Mouse (Mus musculus) ES-E14 (cell line): Measurements from ENCODE around the gene Rpf1.

Experiments used
- CHD2 ChIP-seq: IDR thresholded peaks from 2 replicates; pipeline ENCODE4 v1.6.1; 2014; ENCODE audit warnings: mild to moderate bottlenecking, low read depth, low read length, inconsistent platforms
- HCFC1 ChIP-seq: IDR thresholded peaks from 2 replicates; pipeline ENCODE4 v1.6.1; 2012; ENCODE audit warnings: low read length, inconsistent platforms, borderline replicate concordance; ENCODE audit not compliant: insufficient read depth
- MAFK ChIP-seq: IDR thresholded peaks from 2 replicates; pipeline ENCODE4 v1.6.1; 2014; ENCODE audit warnings: mild to moderate bottlenecking, low read depth, low read length, inconsistent platforms; ENCODE audit not compliant: insufficient read depth
- ZNF384 ChIP-seq: IDR thresholded peaks from 2 replicates; pipeline ENCODE4 v1.6.1; 2012; ENCODE audit warnings: low read depth, low read length, inconsistent platforms

- TF ChIP-seq CHD2 (no peak), ZNF384 (no peak), HCFC1 (no peak), MAFK (no peak)
Measured at GRCm38 (mm10) chr3:146556567-146556966, 35.3 kb upstream of the Rpf1 start.
